Mouse (Mus musculus): ENCODE data around the gene Pik3r1. TPM values are rescaled to one million over a fixed set of nuclear protein-coding genes. Genes with fewer than 3 reads are reported as not detected.

The Pik3r1 gene
- polyA plus RNA-seq, 1 experiment from 2014 or later, result 18.0 TPM

DNA sequence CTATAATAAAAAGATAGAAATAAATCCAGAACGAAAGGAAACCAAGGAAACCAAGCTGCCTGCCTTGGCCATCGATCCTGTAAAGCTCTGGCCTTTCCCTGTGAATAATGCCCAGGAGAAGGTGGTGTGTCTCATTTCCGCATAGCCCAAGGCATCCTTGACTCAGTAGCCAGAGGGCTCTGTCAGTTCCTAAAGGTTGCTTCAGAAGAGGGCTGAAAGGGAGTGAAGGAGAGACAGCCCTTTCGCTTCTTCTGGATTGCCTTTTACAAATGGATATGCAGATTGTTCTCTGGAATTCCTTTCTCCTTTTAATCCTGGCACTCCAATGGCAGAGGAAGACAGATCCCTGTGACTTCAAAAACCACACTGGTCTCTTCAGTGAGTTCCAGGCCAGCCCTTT is 16.2 kb downstream of the Pik3r1 start:
- no peak overlapping the region for H3K4me3 ChIP-seq (replicated peaks)
- H3K9me3 ChIP-seq (replicated peaks), result no peaks in the 10 kb centered on the region
- no peak overlapping the region for H3K27ac ChIP-seq
- WGBS (ENCODE audit: insufficient replicate concordance), result 66% methylated on average over 4 of the region's 4 CpGs
- peaks cover 27% of the 10 kb centered on the region for H3K4me1 ChIP-seq (replicated peaks)
- H3K27me3 ChIP-seq, result no peaks in the 10 kb centered on the region
- ATAC-seq (ENCODE audit: low read depth) (no peak), DNase-seq (no peak)
- no peak overlapping the region for H3K4me2 ChIP-seq
- peaks cover 40% of the 10 kb centered on the region for H3K36me3 ChIP-seq
- H3K9ac ChIP-seq, result no peak overlapping the region

DNA sequence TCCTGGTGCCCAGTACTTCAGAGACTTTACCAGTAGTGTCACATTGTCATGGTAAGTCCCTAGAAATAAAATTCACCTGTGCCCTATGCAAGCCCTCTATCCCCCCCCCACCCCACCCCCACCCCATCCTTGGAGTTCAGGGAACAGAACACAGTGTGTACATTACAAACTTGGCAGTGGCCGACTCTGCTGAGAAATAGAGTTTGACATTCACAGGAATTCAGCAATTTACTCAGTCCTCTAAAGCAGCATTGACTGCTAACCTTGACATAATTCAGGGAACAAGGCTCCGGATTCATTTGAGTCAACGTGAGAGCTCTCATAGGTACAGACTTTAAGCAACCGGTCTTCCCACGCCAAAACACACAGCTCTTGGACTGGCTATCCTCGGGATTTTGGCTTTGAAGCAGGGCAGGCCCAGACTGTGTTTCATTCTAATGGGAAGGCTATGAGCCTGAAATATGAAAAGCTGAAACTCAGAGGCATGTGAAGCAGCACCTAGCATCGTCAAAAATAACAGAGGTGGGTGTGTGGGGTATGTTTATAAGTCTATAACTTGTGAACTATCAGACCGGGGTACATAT is 21.9 kb downstream of the Pik3r1 start:
- Histone ChIP-seq H3K36me3 (no peaks in the 10 kb centered on the region), H3K9ac (no peak overlapping the region), H3K27me3 (no peaks in the 10 kb centered on the region), H3K4me1 (replicated peaks) (peaks cover 48% of the 10 kb centered on the region), H3K27ac (no peak overlapping the region), H3K4me2 (no peak overlapping the region), H3K4me3 (replicated peaks) (no peak overlapping the region), H3K9me3 (replicated peaks) (no peaks in the 10 kb centered on the region)
- ATAC-seq (ENCODE audit: low read depth), result no peak
- no peak for DNase-seq
- WGBS (ENCODE audit: insufficient replicate concordance), result 72% methylated on average over 8 of the region's 8 CpGs

DNA sequence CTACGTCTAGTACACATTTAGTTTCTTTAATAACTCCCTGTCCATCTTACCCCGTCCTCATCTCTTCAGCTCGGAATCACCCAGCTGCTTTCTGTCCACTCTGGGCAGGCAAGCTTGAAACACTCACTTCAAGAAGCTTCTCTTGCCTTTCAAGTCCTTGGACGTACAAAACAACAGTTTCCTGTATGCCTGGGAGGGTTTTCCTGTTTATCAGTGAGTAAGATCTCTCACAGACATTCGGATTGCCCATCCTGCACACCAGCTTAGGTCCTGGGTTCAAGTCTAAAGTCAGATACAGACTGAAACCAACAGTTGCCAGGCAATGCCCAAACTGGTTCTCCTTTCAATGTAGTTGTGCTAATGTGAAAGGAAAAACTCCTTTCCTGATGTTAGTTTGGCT is 23.1 kb downstream of the Pik3r1 start:
- no peaks in the 10 kb centered on the region for H3K36me3 ChIP-seq
- no peaks in the 10 kb centered on the region for H3K9me3 ChIP-seq (replicated peaks)
- no peaks in the 10 kb centered on the region for H3K27me3 ChIP-seq
- WGBS (ENCODE audit: insufficient replicate concordance), result 49% methylated on average over 5 of the region's 5 CpGs
- peak overlapping the region; percentile 4; the same call in 1 of the 2 replicates for H3K27ac ChIP-seq
- H3K4me1 ChIP-seq (replicated peaks), result peaks cover 58% of the 10 kb centered on the region
- DNase-seq (no peak), ATAC-seq (ENCODE audit: low read depth) (no peak)
- H3K4me3 ChIP-seq (replicated peaks), result no peak overlapping the region
- no peak overlapping the region for H3K4me2 ChIP-seq
- H3K9ac ChIP-seq, result no peak overlapping the region

DNA sequence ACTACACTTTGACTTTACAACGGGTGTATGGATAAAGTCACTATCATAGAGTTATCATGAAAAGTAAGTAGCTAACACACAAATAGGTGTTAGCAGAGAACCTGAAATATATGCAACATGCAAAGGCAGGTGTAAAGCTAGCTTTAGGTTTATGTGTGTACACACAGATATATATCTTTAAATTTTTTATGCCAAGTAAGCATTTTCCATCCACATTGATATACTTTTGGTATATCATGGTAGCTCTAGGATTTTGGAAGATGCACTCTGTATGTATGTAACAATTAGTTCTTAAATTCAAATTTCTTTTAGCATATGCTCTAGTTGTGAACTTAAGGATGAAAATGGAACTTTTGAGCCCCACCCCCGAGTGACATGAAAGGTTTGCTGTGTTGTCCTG is 24.0 kb downstream of the Pik3r1 start:
- Histone ChIP-seq H3K27me3 (no peaks in the 10 kb centered on the region), H3K36me3 (no peaks in the 10 kb centered on the region), H3K27ac (no peak overlapping the region), H3K4me3 (replicated peaks) (no peak overlapping the region), H3K4me2 (no peak overlapping the region), H3K4me1 (replicated peaks) (peaks cover 64% of the 10 kb centered on the region), H3K9me3 (replicated peaks) (no peaks in the 10 kb centered on the region), H3K9ac (no peak overlapping the region)
- WGBS (ENCODE audit: insufficient replicate concordance), result 51% methylated on average over 2 of the region's 2 CpGs
- no peak for ATAC-seq (ENCODE audit: low read depth)
- DNase-seq, result no peak

DNA sequence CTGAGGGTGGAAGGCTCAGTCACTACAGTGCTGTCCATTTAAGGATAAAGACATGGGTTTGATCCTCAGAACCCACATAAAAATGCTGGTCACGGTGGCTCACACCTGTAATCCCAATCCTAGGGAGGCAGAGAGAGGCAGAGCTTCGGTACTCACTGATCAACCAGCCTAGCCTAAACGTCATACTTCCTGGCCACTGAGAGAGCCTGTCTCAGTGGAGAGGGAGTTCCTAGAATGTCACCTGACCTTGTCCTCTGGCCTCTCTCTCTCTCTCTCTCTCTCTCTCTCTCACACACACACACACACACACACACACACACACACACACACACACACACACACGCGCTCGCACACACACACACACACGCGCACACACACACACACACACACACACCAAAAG is 24.8 kb downstream of the Pik3r1 start:
- H3K9me3 ChIP-seq (replicated peaks), result no peaks in the 10 kb centered on the region
- no peak for DNase-seq
- H3K27ac ChIP-seq, result peak overlapping the region; percentile 54; the same call in 1 of the 2 replicates
- no peak overlapping the region for H3K9ac ChIP-seq
- 0 out of 2 replicates have a peak, but pooled peaks have one; percentile 34 for ATAC-seq (ENCODE audit: low read depth)
- H3K4me2 ChIP-seq, result no peak overlapping the region
- 29% methylated on average over 4 of the region's 8 CpGs for WGBS (ENCODE audit: insufficient replicate concordance)
- H3K4me3 ChIP-seq (replicated peaks), result no peak overlapping the region
- H3K27me3 ChIP-seq, result no peaks in the 10 kb centered on the region
- H3K36me3 ChIP-seq, result no peaks in the 10 kb centered on the region
- H3K4me1 ChIP-seq (replicated peaks), result peaks cover 69% of the 10 kb centered on the region

- H3K36me3 ChIP-seq, result no peaks in the 10 kb centered on the region
- peaks cover 71% of the 10 kb centered on the region for H3K4me1 ChIP-seq (replicated peaks)
- H3K4me2 ChIP-seq, result peak overlapping the region; percentile 26; the same call in 1 of the 2 replicates
- H3K27ac ChIP-seq, result peak overlapping the region; percentile 41
- no peaks in the 10 kb centered on the region for H3K27me3 ChIP-seq
- H3K9ac ChIP-seq, result no peak overlapping the region
- no peak for ATAC-seq (ENCODE audit: low read depth)
- no peak for DNase-seq
- 29% methylated on average over 6 of the region's 6 CpGs for WGBS (ENCODE audit: insufficient replicate concordance)
- no peaks in the 10 kb centered on the region for H3K9me3 ChIP-seq (replicated peaks)
- no peak overlapping the region for H3K4me3 ChIP-seq (replicated peaks)
Observed at GRCm38 (mm10) chr13:101742596-101742995, 25.4 kb downstream of the Pik3r1 start.

- ATAC-seq (ENCODE audit: low read depth) (no peak), DNase-seq (no peak)
- Histone ChIP-seq H3K4me2 (peak overlapping the region; percentile 12; the same call in 1 of the 2 replicates), H3K9ac (no peak overlapping the region), H3K9me3 (replicated peaks) (no peaks in the 10 kb centered on the region), H3K27me3 (no peaks in the 10 kb centered on the region), H3K27ac (no peak overlapping the region), H3K4me1 (replicated peaks) (peaks cover 79% of the 10 kb centered on the region), H3K36me3 (no peaks in the 10 kb centered on the region), H3K4me3 (replicated peaks) (no peak overlapping the region)
- 70% methylated on average over 11 of the region's 11 CpGs for WGBS (ENCODE audit: insufficient replicate concordance)
Observed at GRCm38 (mm10) chr13:101741530-101742309, 26.3 kb downstream of the Pik3r1 start.

GRCm38 (mm10) chr13:101739732-101740381 is 28.2 kb downstream of the Pik3r1 start:
- H3K4me3 ChIP-seq (replicated peaks), result no peak overlapping the region
- H3K36me3 ChIP-seq, result no peaks in the 10 kb centered on the region
- H3K27ac ChIP-seq, result no peak overlapping the region; the same call in 1 of the 2 replicates
- no peaks in the 10 kb centered on the region for H3K27me3 ChIP-seq
- DNase-seq (no peak), ATAC-seq (ENCODE audit: low read depth) (no peak)
- no peak overlapping the region for H3K9ac ChIP-seq
- 32% methylated on average over 4 of the region's 4 CpGs for WGBS (ENCODE audit: insufficient replicate concordance)
- H3K4me1 ChIP-seq (replicated peaks), result peaks cover 70% of the 10 kb centered on the region
- no peaks in the 10 kb centered on the region for H3K9me3 ChIP-seq (replicated peaks)
- H3K4me2 ChIP-seq, result no peak overlapping the region

GRCm38 (mm10) chr13:101738769-101739168 is 29.2 kb downstream of the Pik3r1 start:
- no peak for DNase-seq
- no peak overlapping the region for H3K4me3 ChIP-seq (replicated peaks)
- H3K27me3 ChIP-seq, result no peaks in the 10 kb centered on the region
- WGBS (ENCODE audit: insufficient replicate concordance), result 83% methylated on average over 6 of the region's 6 CpGs
- no peaks in the 10 kb centered on the region for H3K9me3 ChIP-seq (replicated peaks)
- no peak overlapping the region for H3K4me2 ChIP-seq
- ATAC-seq (ENCODE audit: low read depth), result no peak
- no peak overlapping the region for H3K27ac ChIP-seq
- peaks cover 61% of the 10 kb centered on the region for H3K4me1 ChIP-seq (replicated peaks)
- H3K36me3 ChIP-seq, result no peaks in the 10 kb centered on the region
- H3K9ac ChIP-seq, result no peak overlapping the region

GRCm38 (mm10) chr13:101736521-101737387 is 31.3 kb downstream of the Pik3r1 start:
- H3K4me1 ChIP-seq (replicated peaks), result peaks cover 65% of the 10 kb centered on the region
- H3K27ac ChIP-seq, result no peak overlapping the region
- WGBS (ENCODE audit: insufficient replicate concordance), result 42% methylated on average over 16 of the region's 16 CpGs
- H3K9ac ChIP-seq, result no peak overlapping the region
- H3K4me3 ChIP-seq (replicated peaks), result no peak overlapping the region
- H3K36me3 ChIP-seq, result no peaks in the 10 kb centered on the region
- H3K4me2 ChIP-seq, result peak overlapping the region; percentile 15
- ATAC-seq (ENCODE audit: low read depth), result no peak
- H3K9me3 ChIP-seq (replicated peaks), result no peaks in the 10 kb centered on the region
- H3K27me3 ChIP-seq, result no peaks in the 10 kb centered on the region
- no peak for DNase-seq

Data from liver, embryonic 13.5 days (tissue).